Mouse (Mus musculus) kidney, postnatal 4 days (tissue): ENCODE results near the gene Gpr182.
A peak's percentile ranks its signal among the peaks of the same experiment; 100 is the strongest.

ENCODE experiments used
- DNase-seq, 2 experiments: peaks; one replicate each; pipeline ENCODE4 v3.0.0; 2021; ENCODE audit warnings: mixed read lengths in 2 of 2

Gene Gpr182

DNA sequence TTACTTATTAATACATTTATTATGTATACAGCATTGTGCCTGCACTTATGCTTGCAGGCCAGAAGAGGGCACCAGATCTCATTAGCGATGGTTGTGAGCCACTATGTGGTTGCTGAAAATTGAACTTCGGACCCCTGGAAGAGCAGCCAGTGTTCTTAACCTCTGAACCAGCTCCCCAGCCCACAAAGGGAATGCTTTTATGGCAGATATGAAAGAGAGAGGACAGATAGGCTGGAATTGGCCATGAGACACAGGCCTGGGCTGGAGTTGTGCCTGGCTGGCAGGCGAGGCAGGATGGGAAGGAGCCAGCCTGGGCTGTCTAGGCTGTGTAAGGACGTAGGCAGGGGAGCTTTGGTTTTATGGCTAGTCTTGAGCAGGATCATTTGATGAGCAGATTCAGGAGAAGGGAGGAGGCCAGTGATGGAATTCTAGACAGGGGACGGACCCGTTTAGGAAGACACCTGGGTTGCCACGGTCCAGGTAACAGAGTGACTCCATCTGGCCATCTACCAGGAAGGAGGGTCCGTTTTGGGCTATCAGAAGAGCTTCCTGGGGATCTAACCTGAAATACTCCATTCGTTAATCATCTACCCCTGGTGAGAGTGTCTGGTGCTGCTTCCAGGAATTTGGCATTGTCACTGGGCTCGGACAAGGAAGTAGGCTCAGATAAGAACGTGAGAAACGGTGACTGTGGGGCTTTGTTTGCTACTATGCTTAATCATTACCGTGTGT lies 13.2 kb downstream of the Gpr182 start:
- DNase-seq, result peak; percentile 40 to 60

DNA sequence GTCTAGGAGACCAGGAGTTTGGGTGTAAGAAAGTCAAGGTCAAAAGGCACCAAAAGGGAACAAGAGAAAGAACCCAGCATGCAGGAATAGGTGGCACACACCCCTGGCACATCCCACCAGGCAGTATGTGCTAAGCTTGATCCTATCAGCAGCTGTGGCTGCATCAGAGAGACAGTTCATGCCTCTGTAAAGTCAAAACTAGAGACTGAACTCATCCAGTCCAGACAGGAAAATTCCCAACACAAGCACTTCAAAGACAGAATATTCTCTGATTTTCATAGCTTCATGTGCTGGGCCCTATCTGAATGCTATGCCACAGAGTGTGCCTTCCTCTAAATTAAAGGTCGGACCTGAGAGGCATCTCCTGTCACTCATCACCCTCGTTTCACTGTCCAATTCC lies 14.0 kb downstream of the Gpr182 start:
- no peak for DNase-seq

DNA sequence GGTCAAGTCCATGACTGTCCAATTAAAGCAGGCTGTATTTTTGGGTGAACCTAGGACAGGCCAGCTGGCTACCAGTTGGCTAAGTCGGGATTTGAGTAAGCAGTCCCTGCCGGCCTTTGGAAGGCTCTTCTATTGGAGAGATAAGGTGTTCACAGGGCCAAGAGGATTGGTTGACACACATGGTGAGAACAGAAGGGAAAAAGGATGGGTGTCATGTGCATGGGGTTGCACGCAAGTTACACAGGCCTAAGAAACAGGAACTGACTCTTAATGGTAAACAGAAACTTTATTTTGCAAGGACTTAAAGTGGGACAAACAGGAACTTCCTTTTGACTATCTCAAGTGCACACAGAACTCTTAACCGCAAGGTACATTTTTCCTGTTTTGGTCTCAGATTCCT lies 14.6 kb downstream of the Gpr182 start:
- no peak for DNase-seq

DNA sequence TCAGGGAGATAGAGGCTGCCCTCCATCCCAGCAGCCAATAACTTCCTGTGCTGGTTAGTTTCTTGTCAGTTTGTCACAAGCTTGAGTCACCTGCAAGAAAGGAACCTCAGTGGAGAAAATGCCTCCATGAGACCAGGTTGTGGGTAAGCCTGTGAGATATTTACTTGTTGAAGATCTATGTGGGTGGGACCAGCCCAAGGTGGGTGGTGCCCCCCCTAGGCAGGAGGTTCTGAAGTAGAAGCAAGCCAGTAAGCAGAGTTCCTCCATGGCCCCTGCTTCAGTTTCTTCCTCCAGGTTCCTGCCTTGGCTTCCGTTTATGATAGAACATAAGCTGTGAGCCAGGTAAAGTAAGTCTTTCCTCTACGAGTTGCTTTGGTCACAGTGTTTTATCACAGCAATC lies 15.3 kb downstream of the Gpr182 start:
- no peak for DNase-seq

DNA sequence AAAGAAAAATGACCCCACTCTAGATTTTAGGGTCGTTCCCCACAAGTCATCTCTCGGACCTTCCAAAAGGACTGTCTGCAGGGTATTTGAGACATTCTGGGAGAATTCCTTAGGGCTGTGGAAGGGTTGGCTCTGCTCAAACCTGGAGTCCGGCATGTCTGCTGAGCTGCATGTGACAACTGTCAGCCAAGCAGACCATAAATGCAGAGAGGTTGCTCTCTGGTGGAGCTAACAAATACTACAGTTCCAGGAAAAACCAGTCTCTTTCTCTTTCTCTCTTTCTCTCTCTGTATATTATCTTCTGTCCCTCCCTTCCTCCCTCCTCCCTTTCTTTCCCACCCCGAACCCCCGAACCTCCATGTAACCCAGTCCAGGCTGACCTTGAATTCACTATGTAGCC lies 17.1 kb downstream of the Gpr182 start:
- peak in 1 of 2 experiments; percentile 55 for DNase-seq

DNA sequence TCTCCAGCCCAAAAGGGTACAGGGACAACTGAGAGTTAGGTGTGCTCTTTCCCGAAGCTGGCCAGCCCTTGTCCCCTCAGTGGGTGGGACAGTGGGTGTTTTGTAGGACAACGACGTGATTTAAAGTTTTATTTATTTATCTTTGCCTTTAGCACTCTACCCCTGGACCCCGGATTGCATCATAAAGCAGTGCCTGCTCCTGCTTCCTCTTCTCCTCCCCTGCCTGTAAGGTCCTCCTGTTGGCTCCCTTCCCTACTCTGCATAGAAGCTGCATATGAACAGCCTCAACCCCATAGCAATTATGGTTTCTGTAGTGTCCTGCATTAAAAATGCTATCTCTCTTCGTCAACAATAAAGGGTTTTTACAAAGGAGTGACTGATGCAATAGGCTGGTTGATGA lies 20.1 kb downstream of the Gpr182 start:
- no peak for DNase-seq

DNA sequence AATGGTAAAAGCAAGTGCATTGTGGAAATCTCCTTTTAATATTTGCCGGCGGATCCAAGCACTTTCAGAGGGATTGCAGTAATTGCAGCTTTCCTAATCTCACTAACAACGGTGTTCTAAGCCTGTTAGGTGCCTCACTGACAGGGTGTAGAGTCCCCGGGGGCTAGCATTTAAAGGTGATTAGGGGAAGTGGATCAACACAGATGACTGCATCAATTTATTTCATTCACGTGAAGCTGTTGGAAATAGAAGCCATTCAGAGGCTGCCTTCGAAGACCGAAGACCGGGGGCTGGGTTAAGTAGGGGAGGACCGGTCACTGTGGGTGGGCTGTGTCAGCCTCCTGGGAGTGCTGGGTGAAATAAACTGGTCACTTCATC lies 20.6 kb downstream of the Gpr182 start:
- DNase-seq, result no peak

DNA sequence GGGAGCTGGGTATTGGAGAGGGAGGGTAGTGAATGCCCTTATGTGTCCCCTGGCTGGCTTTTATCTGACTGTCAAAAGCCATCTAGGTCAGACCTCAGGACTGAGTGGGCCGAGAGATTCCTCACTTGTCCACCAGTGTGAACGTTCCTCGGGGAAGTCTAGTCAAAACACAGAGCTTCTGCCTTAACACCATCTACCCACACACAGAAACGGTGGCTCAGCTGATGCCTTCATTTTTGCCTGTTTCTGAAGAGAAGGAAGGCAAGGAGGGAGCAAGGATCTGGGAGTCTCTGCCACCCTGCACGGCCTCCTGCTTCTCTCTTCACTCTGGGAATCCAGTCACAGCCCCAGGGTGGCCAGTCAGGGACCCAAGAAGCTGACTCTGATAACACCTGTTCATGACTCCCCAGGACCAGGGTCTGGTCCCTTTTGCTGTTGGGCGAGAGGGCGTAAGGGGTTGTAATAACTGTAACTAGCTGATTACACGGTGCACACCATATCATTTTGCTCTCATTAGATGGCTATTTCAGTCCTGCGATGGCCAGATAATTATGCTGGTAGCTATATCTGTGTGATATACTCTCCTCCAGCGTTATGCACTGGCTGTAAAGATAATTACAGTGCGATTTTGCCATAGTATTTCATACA lies 21.1 kb downstream of the Gpr182 start:
- no peak for DNase-seq

DNA sequence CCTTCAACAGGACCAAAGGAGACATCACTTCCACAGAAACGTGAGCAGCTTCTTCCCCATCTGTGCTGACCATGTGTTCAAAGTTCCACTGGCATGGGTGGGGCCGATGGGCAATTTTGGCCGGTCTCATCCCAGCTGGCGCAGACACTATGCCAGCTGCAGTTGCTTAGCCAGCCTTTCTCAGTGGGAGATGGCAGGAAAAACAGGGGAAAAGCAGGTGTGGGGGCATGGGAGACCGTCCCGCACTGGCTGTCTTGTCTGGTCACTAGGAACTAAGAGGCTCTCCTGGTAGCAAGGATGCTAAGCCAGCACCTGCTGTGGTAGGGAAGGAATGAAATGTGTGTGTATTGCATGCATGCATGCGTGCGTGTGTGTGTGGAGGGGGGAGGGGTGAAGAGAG lies 23.1 kb downstream of the Gpr182 start:
- no peak for DNase-seq

DNA sequence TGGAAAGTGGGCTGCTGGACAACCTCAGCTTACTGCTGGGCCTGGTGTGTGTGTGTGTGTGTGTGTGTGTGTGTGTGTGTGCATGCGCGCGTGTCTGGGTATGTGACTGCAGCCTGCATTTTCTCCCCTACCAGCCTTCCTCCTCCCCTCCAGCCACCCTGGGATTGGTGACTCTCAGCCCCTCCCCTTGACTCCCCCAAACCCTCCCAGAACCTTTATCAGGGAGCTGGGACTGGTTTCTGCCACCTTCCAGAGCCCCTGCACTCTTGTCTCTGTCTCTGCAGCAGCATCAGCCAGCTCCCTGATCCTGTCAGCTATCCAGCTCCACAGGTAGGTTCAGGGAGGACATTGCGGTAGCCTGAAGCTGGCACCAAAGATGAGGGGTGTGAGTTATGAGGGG lies 26.4 kb downstream of the Gpr182 start:
- peak; percentile 49 to 62 for DNase-seq

DNA sequence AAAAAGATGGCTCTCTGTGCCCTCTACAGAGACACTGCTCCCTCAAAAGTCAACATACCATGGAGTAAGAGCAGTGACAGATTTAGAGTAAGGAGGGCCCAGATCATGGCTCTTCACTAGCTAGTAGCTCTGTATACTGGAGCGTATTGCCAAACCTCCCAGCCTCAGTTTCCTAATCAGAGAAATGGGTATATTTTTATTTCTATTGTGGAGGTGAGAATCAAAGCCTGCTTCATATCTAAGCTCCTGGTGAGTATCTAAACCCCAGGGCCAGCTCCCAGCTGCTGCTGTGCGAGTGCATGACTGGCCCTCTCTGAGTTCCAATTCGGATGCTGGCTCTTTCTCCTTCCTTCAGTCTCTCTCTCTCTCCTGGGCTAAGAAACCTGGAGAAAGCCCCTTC lies 27.4 kb downstream of the Gpr182 start, which contains the start of gene Tac2:
Tac2 (plus strand) TSS at position 301 of the 400 bp plus-strand sequence.
- DNase-seq, result no peak

DNA sequence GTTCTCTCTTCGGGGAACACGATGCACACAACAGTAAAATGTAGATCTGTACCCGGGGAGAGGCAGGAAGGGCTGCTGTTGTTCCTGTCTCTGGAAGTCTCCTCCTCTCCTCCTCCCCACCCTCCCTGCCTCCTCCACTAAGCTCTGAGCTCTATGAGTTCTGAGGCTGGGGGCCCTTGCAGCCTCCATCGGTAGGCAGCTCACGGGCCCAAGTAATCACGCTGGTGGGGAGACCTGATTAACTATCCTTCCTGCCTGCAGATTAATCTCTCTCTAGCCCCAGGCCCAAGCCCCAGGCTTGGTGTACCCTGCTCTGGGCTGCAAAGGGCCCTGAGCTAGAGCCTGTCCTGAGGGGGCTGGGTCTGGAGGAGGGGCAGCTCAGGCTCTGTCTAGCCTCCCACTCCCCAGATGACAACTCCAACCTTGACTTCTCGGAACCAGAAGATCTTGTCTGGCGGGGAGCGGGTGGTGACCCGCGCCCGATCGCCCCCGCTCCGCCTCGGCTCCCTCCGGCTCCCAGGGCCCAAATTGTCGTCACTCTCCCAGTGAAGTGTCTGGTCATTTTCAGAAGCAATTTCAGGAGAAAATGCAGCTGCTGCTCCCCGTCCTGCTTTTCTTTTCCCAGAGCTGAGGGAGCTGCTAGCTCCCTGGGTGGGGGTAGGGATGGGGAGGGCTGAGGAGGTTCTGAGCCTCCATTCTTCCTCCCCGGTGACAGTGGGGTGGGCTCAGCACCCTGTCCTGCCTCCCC lies 29.7 kb downstream of the Gpr182 start:
- peak; percentile 52 to 66 for DNase-seq

DNA sequence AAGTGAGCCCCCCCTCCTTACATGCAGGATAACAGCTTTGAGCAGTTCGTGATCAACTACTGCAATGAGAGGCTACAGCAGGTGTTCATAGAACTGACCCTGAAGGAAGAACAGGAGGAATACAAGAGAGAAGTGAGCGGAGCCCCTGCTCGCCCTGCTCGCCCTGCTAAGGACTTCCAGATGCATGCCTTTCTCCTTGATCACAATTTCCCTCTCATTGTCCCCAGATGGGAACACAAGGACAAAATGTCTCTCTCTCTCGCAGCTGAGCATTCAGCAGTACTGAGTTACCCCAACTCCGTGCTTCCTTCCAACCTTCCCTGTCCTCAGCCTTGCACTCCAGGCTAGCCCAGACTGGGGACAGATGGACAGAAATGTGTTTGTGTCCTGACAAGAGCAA lies 38.8 kb downstream of the Gpr182 start:
- DNase-seq, result no peak

DNA sequence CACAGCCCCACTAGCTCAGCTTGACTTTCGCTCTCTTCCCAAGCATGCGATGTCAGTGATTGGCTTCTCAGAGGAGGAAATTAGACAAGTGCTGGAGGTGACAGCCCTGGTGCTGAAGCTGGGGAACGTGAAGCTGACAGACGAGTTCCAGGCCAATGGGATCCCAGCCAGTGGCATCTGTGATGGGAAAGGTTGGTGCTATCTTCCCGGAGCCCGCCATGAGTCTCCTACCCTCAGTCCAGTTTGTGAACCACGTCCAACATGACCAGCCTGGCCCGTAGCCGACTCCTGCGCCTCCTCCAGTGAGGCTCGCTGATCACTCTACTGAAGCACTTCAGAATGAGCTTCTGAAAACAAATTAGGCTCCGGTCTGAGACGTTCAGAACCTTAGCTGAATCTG lies 41.2 kb downstream of the Gpr182 start:
- no peak for DNase-seq

DNA sequence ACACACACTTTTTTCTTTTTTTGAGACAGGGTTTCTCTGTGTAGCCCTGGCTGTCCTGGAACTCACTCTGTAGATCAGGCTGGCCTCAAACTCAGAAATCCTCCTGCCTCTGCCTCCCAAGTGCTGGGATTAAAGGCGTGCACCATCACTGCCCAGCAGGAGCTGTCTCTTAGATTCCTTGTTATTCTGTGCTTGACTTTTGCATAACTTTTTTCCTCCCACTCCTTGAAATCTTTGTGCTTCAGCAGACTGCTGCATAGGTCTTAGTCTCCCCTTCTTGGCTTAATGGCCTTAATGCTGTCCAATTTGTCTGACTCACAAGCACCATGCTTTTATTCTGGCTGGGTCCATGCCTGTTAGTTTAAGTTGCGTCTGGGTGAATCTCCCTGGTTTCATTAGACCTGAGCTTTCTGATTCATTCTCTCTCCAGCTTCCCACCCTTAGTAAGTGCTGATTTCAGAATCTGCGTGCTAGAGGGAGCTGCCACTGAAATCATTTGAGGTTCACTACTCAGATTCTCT lies 42.6 kb downstream of the Gpr182 start:
- DNase-seq, result no peak

DNA sequence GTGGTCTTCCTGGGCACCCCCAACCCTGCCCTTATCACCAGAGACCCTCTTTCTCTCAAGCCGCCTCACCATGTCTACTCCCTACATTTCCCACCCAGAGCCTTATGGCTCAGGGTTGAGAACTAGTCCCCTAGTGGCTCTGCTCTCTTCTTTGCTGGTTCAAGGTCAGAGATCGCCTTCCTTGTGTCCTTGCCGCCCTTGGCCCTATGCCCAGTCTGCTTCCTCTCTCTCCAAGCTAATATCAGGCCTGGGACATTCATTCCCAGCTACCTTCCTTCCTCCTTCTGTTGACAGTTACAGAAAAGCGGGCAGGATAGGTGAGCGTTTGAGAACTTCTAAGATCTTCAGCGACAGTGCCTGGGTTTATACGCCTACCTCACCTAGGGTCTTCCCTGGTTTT lies 43.8 kb downstream of the Gpr182 start:
- DNase-seq, result peak; percentile 64 to 67

DNA sequence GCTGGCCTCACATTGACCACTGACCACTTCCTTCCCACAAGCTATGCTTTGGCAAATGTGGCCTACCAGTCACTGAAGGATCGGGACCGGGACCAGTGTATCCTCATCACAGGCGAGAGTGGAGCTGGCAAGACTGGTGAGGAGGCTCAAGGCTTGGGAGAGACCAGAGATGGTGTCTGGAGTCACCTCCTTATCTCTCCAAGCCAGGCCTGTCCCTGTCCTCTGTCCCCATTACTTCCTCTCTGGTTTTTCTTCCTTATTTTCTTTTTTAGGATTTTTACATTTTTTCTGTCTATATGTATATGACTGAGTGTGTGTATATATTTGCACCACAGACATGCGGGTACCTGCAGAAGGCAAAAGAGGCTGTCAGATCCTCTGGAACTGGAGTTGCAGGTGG lies 45.7 kb downstream of the Gpr182 start:
- no peak for DNase-seq

DNA sequence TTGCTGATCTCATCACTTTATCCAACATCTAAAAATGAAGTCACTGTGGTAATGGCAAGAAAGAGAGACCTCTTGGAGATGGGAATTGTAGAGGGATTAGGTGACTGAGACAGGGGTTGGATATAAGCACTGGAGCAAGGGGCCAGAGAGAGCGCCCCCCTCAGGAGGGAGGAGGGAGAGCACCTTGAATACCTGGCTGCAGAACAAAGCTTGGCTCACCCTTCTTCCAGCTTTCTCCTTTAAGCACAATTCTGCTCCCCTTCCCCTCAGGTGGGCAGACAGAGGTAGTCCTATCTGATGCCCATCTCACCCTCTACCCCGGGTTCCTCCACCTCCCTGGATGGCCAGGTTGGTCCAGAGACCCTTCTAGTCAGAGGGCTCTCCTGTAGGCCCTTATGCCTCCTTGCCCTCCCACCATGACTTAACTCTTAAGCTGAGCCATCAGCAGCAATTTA lies 46.7 kb downstream of the Gpr182 start, which contains the start of gene Myo1a:
Myo1a (plus strand) TSS at position 405 of the 455 bp plus-strand sequence.
- no peak for DNase-seq

DNA sequence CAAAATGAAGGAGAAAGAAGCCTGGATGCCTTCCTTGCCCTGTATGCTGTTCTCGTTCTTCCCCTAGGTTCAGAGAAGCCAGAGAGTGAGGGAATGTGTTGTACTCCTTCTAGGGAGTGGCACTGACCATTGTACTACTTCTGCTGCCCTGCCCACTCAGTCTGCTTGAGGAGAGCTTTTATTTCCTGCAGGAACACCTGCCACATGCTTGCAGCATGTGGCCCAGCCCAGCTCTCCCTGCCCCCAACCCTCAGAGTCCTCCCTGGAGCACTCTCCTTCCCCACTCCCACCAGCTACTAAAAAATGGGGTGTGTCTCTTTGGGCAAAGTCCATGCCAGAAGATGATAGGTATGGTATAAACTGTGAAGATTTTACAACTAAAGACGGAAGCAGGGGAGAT lies 47.2 kb downstream of the Gpr182 start:
- DNase-seq, result no peak

DNA sequence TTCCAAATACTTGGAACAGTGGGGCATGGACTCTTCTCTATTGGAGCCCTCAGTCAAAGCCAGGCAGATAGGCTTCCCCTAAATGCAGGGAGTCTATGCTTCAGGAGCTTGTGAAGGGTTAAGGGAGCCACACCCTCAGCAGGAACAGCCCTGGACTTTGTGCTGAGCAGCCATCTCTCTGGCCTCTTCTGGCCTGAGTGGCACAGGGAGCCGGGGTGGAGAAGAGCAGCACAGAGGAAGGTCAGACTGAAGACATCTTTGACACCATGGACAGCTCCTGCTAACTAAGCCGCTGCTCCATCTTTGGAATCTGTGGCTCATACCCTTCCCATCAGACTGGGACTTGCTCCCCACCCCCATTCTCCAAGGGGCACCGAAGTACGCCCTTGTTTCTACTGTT lies 48.2 kb downstream of the Gpr182 start:
- peak in 1 of 2 experiments; percentile 28 for DNase-seq

DNA sequence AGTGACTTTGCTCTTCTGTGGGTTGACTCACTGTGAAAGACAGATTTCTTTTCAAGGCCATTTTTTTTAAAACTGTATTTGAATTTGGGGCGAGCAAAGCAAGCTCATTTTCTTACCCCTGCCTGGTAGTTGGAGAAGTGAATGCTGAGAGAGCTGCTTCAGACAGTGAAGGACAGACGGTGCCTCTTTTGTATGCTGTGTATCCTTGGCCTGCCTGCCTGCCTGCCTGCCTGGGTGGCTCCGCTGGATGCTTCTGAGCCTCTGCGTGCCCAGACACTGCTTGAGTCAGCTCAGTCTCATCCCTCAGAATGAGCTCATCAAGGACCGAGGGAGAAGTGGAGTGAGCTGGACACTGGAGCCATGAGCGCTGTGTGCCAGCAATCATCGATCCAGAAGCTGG lies 52.6 kb downstream of the Gpr182 start:
- DNase-seq, result no peak
